Mouse (Mus musculus) heart, postnatal 36 days (tissue): ENCODE data around the gene Aff3. TPM values are rescaled to one million over a fixed set of nuclear protein-coding genes. Genes with fewer than 3 reads are reported as not detected.

Experiments
- DNase-seq, 2 experiments: peaks; one replicate each; pipeline ENCODE4 v3.0.0; 2021 to 2022
- intact Hi-C: fragments of 180-260 bp; cut with DNase I; formaldehyde crosslinking; loops from one replicate; pipeline ENCODE4 v1.15.1; 2025
- total RNA-seq, 2 experiments: library from RNA; stranded (reverse); gene quantifications; 2 replicates each; pipeline ENCODE4 v1.2.3; 2021

Aff3 gene
- total RNA-seq, 2 experiments from 2014 or later, result 2.1 to 2.6 TPM

DNA sequence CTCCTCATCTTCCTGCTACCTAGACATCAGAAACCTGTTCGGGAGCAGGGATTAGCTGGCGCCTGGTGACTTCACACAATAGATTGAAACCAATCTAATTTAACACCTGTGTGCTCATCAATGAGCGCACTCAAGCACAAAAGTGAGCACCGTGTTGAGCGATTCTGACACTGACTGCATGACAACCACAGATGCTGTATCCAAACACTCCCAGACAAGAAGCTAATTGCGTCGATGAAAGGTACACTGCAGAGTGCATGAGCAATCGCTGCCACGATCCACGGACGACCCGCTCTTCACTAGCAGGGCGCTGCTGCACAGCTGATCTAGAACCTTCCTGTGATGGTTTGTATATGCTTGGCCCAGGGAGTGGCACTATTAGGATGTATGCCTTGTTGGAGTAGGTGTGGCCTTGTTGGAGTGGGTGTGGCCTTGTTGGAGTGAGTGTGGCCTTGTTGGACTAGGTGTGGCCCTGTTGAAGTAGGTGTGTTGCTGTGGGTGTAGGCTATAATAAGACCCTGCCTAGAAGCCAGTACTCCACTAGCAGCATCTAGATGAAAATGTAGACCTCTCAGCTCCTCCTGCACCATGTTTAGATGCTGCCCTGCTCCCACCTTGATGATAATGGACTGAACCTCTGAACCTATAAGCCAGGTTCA, 161.2 kb downstream of the Aff3 start:
- intact Hi-C loops, result no loop called here
- DNase-seq, result no peak

DNA sequence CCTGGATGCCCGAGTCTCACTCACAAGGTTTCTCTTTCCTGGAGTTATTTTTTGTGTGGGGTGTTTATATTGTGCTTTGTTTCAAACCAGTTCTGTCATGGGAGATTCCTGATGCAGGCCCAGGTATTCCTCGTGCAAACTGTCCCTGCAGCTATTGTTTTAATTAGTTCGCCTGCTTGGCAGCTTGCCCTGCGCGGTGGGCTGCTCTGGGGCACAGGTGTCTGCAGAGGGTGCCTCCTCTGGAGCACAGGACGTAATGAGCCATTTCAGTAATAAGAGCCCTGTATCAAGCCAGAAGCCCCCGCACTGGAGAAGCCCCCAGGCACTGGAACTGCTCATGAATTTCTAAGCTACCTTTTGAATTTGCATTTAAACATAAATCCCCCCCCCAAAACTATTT, 162.0 kb downstream of the Aff3 start:
- intact Hi-C loops, result no loop called here
- DNase-seq, result no peak

DNA sequence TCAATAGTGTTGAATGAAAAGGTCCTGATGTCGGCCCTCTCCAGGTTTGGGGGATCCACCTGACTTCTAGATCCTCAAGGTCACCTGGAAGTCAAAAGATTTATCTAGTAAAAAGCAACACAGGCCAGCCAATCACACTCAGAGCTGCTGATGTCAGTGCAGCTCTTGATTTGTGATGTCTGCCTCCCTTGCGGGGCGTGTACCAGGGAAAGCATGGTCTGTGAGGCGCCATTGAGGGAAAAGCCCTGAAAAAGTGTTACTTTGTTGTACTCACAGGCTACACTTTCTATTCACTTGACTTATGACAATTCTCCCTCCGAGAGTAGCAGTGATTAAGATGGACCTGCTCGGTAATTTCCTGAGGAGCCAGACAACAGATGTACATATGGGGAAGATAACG, 163.5 kb downstream of the Aff3 start:
- intact Hi-C loops, result no loop called here
- DNase-seq, result no peak

DNA sequence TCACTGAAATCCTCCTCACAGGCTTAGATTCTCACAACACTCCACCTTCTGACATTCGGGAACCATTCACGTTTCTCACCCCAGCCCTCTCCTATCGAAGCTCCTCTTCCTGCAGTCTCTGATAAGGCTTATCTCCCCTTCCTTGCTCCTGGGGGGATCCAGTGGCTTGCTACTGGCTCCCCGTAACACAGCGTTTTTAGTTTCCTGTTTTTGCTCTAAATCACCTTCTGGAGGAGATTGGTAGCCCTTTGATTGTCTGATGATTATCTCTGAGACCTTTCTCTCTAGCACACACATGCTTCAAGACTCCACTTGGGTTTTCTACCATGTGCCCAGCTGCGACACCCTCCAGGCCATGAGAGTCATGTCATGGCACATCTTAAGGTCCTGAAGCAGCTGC, 165.3 kb downstream of the Aff3 start:
- no peak for DNase-seq
- intact Hi-C loops, result no loop called here

- DNase-seq, result no peak
- intact Hi-C loops, result no loop called here
Measured at GRCm38 (mm10) chr1:38497576-38497975, 167.2 kb downstream of the Aff3 start.

GRCm38 (mm10) chr1:38496886-38497528, 167.7 kb downstream of the Aff3 start:
- DNase-seq, result no peak
- intact Hi-C loops, result no loop called here

- no peak for DNase-seq
- intact Hi-C loops, result no loop called here
Measured at GRCm38 (mm10) chr1:38495284-38495683, 169.5 kb downstream of the Aff3 start.

- intact Hi-C loops, result no loop called here
- no peak for DNase-seq
Measured at GRCm38 (mm10) chr1:38489733-38490132, 175.0 kb downstream of the Aff3 start.

GRCm38 (mm10) chr1:38488667-38489210, 176.0 kb downstream of the Aff3 start:
- intact Hi-C loops, result no loop called here
- no peak for DNase-seq

DNA sequence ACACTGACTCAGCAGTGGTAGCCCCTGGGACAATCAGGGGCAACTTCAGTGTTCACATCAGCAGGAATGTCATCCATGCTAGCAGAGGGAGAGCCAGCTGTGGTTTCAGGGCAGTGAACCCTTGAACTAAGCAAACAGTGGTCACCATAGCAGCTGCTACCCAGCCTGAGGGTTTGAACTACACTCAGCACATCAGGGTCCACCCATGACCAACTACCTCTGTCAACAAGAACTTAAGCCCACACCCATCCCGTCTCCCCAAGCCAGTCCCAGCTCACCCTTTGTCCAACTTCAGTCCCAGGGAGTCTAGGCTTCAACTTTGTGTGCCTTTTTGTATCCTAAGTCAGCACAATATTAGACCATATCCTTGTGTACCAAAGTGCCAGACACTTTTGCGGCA, 176.9 kb downstream of the Aff3 start:
- DNase-seq, result no peak

GRCm38 (mm10) chr1:38483191-38483590, 181.6 kb downstream of the Aff3 start:
- intact Hi-C loops, result no loop called here

More for the DNA sequence above, 176.9 kb downstream of the Aff3 start:
- intact Hi-C loops, result no loop called here

GRCm38 (mm10) chr1:38478246-38478743, 186.5 kb downstream of the Aff3 start:
- DNase-seq, result peak in 1 of 2 experiments; percentile 4
- intact Hi-C loops, result no loop called here

More at GRCm38 (mm10) chr1:38483191-38483590, 181.6 kb downstream of the Aff3 start:
- DNase-seq, result no peak

DNA sequence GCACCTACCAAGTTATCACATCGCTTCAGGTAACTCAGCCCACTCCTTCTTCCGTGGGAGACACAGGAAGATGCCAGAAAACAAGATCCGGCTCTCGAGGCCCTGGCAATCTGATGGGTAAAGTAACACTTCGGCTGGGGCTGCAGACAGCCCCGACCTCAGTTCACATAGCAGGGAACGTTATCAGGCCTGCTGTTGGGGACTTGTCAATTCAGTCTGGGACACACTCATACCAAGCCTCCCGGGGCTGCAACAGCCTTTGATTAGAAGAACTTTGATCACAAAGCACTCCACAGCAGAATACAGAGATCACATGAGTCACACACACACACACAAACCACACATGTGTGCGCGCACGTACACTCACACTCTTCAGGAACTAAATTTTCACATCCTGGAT, 193.9 kb downstream of the Aff3 start:
- intact Hi-C loops, result no loop called here
- DNase-seq, result no peak

GRCm38 (mm10) chr1:38470166-38470565, 194.6 kb downstream of the Aff3 start:
- intact Hi-C loops, result no loop called here
- DNase-seq, result no peak

DNA sequence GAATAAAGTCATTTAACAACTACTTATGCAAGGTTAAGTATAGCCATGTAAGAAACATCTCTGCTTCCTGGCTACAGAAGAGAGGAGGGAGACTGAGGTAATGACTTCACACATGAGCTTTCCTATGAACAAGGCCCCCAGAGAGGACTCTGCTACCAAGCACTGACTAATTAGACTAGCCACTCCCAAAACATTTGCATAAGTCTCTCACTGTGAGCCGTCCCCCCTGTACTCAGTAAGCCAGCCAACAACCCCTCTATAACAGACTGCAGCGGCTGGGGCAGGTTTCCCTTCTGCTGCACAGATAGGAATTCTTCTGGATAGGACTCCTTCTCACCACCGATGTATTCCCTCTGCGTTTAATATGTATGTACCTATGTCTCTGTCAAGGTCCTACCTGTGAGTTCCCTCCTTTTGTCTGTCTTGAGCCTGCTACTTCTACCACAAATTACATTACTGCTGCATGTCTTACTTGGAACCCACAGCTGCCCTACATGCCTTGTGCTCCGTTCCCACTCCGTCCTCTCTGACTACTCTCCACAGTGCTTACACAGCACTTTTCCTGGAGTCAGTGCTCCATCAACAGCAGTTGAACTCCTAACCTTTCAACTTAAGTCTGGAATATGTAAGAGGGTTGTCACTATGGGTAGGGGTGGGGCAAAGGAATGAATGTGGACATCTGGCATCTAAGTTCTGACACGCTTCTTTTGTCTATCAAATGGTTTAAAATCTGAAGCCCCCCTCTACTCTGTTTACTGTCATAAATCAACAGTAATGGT, 197.3 kb downstream of the Aff3 start:
- DNase-seq, result no peak
- intact Hi-C loops, result no loop called here

DNA sequence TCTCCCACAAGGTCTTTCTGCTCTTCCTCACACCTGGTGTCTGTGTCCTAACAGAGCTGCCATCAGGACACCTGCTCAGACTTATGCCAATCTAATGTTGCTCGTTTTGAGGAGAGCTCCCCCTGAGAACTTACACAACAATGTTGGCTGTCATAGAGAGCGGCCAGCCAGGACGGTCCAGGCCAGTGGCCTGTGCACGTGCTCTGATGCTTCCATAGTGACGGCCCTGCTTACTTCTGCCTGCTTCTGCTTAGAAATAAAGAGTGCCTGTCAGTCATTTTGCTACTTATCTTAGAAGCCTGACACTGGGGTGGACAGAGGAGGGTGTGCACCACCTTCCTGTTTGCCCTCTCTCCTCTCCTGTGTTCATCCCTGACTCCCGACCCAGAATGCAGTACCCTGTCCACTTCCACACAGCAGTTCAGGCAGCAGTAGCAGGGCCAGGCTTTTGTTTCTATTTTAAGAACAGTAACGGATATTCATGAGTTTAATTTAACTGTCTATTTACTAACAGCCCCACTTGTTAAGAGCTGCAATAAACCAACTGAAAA, 208.0 kb downstream of the Aff3 start:
- DNase-seq, result no peak
- intact Hi-C loops, result no loop called here

- intact Hi-C loops, result no loop called here
- DNase-seq, result no peak
Measured at GRCm38 (mm10) chr1:38454921-38455320, 209.8 kb downstream of the Aff3 start.

- DNase-seq, result no peak
- intact Hi-C loops, result no loop called here
Measured at GRCm38 (mm10) chr1:38451367-38451766, 213.4 kb downstream of the Aff3 start.

- DNase-seq, result peak; percentile 23 to 41
- intact Hi-C loops, result no loop called here
Measured at GRCm38 (mm10) chr1:38450677-38451076, 214.1 kb downstream of the Aff3 start.

- intact Hi-C loops, result no loop called here
- no peak for DNase-seq
Measured at GRCm38 (mm10) chr1:38449816-38450478, 214.8 kb downstream of the Aff3 start.
